Mouse (Mus musculus) adrenal gland, adult 2 months (tissue): ENCODE measurements around the gene Tmem117. TPM values are rescaled to one million over a fixed set of nuclear protein-coding genes. Genes with fewer than 3 reads are reported as not detected.

Experiments used
- DNase-seq: peaks from one replicate; pipeline ENCODE4 v3.0.0; 2021
- polyA plus RNA-seq: library from polyadenylated mRNA; depleted of rRNA; stranded (reverse); fragments of >200 nt; gene quantifications from 2 replicates; pipeline ENCODE4 v1.2.3, GENCODE M21; 2012
- total RNA-seq, 2 experiments: library from RNA; stranded (reverse); gene quantifications; 2 replicates each; pipeline ENCODE4 v1.2.3; 2021

Gene Tmem117
- total and polyA plus RNA-seq, 3 experiments = 0.26 to 7.1 (median 2.5) TPM

DNA sequence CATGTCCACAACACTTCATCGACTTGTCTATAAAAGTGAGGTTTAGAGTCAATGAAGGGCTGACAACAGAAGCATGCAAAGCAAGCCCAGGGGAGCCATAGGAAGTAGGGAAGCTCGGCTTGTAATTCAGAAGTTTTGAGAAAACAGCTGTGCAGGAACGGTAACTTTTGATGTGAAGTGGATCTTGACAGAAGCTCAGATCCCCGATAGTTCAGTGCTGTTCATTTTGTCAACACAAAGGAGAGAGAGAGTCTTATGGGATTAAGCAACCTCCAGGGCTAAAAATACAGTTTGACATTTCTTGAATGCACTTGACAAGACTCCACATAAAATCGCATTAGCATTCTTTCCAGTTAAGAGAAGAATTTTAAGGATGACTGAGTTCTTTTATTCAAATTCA is 265.1 kb downstream of the Tmem117 start:
- DNase-seq = no peak

DNA sequence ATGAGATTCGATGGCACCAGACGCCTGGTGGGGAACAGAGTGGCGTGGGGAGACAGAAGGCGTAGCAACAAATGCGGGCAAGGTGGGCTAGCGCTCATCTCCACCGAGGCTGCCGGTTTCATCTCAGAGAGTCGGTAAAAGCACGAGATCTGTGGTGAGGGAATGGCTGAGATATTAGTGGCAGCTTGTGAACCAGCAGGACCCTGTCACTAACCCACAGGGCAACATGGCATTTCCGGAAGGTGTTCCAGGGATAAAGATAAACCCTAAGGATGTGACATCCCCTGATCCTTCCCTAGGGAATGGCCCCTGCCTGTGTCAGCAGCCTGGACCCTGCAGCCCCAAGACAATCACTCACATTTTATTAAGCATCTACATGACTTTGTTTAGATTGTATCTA is 266.6 kb downstream of the Tmem117 start:
- no peak for DNase-seq

DNA sequence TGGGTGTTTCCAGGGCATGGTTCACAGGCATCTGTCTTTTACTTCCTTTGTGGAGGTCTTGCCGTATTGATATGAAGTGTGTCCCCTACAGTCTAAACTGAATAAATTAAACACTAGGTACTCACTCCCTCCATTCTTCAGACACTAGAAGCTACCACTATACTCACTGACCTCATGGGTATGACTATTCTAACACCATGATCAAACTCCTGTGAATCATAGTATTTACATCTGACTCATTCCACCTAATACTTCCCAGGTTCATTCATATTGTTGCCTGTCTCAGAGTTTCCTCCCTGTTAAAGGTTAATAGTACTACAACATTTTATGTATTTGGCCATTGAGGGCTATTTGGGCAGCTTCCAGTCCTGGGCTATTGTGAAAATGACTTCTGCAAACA is 274.2 kb downstream of the Tmem117 start:
- no peak for DNase-seq

DNA sequence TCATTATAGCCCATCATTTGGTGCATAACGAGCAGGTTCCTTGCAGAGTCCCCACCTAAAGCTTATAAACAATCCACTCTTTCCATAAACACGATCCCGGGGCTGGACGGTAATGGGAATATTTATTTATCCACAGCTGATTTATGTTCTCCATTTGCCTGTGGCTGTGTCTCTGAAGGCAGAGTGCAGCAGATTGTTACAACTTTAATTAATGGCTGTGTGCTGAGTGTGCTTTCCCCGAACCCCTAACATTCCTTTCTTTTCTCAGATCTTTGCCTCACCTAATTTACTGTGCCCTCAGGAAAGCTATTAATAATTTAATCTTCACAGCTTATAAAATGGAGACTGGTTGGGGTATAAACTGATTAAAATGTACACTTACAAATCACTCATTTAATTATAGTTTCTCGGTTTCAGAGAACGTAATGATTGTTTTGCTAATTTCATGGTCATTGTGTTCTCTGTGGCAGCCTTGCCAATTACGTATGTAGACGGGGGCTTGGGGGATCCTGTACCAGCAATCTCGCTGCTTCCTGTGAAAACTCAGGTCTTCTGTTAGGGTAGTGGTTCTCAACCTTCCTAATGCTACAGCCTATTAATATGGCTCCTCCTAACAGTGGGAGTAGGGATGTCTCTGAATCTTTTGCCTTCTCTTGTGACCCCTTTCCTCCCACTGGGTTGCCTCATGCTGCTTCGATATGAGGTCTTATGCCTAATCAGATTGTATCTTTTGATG is 275.8 kb downstream of the Tmem117 start:
- DNase-seq = no peak

DNA sequence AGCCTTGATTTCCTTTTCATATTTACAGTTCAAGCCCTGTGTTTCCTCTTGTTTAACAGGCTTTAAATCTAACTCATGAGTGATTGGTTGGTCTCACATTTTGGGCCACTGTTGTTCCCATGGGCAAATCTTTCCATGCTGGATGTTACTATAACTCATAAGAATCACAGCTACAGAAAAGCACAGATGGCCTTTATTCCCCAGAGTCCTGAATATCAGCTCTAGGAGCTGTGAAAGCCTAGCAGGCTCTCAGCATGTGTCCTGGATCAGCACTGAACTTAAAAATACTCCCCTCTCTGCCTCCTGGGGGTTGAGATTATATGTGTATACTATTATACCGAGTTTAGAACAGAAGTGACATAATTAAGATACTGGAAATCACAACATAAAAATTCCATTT is 292.6 kb downstream of the Tmem117 start:
- no peak for DNase-seq

DNA sequence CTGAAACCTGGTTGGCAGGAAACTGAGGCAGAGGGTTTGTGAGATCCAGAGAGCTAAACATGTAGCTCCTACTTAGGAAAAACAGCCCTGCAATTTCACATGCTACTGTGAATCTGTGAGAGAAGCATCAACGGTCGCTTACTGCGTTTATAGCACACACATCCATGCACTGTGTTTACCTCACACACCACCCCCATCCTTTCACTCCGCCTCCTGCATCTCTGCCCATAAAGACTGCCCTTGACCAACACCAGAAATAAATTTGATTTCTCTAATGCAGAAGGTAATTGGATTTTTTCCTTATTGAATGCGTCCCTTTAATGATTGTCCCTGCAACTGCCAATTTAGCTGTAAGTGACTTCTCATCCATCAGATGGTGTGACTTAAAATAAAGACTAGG is 299.0 kb downstream of the Tmem117 start:
- DNase-seq = no peak

DNA sequence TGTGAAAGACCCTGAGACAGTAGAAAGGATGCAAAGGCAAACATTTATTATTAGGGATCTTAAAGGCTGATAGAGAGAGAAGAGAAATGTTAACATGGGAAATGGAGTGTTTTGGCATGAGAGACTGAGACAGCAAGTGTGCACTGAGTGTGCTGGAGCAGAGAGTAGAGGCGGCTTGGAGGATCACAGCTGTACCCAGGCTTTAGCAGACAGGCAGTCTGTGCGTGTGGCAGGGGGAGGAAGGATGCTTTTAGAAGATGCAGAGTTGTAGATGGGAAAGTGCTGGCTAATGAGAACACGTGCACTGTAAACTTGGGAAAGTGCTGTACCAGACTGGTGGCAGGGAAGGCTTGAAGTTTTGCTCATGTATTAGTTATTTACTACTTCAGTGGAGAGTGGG is 301.7 kb downstream of the Tmem117 start:
- DNase-seq = no peak

DNA sequence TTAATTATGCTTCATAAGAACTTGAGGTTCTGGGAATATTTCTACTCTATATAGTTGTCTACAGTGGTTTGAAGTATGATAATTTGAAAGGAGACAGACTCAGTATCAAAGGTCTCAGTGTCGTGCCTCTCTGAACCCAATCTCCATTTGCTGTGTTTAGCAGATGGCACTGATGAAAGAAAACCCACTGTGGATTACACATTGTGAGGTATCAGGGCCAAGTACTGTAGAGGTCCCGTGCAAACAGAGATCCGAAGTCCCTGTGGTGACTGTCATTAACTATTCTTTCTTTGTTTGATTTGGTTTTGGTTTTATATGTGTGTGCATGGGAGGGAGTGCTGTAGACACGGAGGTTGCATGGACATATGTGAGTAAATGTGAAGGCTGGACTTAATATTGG is 304.0 kb downstream of the Tmem117 start:
- no peak for DNase-seq

DNA sequence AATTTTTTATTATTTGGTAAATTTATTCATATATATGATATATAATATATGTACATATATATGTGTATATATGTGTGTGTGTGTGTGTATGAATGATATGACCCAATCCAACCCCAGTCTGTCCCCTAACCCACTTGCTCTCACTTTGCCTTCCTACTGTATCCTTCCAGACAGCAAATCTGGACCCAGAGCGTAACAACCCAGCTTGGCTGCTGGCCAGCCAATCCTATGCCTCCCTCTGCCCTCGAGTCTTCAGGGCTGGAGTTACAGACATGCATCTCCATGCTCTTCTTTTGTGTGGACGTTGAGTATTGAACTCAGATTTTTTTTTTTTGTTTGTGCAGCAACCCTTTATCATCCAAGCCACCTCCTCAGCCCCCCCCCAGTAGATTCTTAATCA is 304.4 kb downstream of the Tmem117 start:
- no peak for DNase-seq

DNA sequence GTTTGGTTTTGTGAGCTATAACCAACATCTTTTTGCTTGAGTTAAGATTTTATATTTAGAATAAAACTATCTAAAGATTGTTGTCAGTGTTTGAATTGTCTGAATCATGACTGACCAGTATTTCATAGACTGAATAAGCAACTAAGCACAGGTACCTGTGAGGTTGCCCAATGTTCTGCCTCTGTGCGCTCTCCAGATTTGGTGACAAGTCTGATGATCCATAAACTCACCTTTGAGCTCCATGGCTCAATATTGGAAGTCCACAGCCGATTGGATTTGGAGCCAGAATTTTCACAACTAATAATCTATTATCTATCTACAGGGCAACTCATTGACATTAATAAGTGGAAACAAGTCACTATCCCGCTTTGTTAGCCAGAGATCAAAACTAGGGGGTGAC is 312.9 kb downstream of the Tmem117 start:
- no peak for DNase-seq

DNA sequence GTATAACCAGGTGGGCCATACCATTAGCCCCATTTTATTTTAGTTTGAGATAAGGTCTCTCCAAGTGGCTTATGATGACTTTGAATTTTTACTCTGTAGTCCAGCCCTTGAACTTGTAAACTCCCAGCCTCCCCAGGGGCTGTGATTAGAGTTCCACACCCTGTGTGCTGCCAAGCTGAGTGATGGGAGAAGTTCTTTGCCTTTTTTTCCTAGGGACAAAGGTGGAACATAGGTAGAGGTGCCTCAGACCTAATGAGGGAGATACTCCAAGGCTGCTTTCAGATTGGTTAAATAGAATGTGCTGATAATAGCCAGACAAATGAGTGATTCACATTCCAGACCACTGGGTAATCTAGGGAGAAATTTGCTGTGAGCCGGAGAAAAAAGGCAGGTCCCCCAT is 313.4 kb downstream of the Tmem117 start:
- no peak for DNase-seq

DNA sequence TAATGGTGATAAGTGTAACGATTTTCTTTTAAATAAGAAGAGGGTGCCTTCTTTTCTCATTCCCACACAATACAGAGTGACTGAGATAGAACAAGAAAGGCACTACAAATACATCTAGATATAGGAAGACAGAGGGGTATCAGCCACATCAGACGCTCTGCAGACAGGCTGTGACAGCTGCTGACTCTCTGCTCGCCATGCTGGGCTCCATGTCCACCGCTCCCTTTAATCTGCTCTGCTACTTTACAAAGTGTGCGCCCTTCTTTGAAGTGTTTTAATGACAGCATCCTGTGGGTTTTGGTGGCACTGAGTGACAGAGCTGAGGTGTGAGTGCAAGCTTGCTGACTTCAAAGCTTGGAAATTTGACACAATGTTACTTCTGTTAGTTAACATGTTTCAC is 314.9 kb downstream of the Tmem117 start:
- no peak for DNase-seq

DNA sequence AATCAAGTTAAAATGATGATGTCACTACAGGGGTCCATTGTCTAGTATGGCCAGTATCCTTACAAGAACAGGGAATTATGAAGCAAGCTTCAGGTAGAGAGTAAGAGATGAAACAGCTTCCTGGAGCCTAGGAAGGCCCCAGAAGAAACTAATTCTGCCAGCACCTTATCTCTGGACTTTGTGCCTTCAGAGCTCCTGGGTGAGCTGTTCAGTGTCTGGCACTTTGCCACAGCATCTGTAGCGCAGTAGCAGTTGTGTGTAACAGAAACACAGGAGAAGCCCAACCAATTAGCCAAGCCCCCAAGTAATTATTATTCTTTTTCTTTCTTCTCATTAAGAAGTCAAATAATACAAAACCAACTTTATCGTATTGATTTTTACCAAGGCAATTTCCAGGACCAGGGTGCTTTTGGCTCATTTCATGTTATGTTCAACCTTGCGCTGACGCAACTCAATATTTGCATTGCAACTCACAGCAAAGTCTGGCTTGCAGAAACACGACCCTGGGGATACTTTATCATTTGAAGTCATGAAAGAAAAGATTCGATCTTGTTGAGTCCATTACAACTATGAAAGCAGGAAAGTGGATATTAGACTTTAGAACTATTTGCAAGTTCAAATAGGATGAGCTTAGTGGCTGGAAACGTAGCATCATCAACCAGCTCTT is 322.5 kb downstream of the Tmem117 start:
- no peak for DNase-seq

DNA sequence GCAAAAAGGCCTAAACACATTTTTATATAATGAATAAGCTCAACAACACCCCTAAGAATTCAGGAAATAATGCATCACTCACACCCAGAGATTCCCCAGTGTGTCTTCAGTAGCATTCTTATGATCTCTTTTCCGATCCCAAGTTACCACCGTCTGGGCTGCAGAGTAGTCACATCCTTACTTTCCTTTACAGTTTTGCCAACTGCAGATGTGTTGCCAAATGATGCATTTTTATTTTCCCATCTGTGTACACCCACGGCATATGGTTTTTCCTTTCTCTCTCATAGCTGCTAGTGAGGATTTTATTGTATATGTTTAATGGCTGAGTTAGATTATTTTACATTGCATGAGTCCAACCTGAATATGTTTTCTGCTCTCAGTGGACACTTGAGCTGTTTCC is 327.7 kb downstream of the Tmem117 start:
- DNase-seq = no peak

DNA sequence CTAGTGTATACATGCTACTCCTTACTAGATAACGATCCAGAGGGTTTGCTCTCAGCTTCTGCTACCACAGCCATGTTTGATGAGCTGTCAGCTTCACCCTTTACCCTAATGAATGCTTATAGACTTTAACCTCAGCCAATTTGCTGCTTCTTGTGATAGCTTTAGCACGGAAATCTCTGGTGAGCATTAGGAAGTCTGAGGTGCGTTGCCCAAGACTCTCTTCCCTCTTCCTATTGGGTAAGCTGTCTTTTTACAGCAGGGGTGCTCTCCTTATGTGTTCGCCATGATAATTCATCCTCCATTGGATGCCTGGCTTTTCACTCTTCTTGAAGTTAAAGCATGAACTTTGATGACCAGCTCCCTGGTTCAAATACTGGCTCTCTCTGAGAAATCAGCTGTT is 328.2 kb downstream of the Tmem117 start:
- DNase-seq = no peak

DNA sequence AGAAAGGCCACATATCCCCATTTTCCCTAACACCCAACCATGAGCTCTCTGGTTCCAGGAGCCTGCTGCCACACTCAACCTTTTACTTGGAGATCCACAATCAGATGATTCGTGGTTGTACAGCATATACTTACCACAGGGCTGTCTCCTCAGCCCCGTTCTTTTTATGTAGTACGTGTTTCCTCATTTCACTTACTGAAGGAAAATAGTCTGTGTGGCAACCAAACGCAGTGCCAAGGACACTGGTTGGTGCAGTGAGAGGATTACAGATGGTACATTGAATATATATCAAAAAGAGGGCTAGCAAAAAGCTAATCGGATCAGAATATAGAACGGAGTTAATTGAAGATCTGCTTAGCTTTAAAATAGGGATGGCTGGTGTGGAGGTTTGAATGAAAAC is 338.0 kb downstream of the Tmem117 start:
- DNase-seq = no peak

DNA sequence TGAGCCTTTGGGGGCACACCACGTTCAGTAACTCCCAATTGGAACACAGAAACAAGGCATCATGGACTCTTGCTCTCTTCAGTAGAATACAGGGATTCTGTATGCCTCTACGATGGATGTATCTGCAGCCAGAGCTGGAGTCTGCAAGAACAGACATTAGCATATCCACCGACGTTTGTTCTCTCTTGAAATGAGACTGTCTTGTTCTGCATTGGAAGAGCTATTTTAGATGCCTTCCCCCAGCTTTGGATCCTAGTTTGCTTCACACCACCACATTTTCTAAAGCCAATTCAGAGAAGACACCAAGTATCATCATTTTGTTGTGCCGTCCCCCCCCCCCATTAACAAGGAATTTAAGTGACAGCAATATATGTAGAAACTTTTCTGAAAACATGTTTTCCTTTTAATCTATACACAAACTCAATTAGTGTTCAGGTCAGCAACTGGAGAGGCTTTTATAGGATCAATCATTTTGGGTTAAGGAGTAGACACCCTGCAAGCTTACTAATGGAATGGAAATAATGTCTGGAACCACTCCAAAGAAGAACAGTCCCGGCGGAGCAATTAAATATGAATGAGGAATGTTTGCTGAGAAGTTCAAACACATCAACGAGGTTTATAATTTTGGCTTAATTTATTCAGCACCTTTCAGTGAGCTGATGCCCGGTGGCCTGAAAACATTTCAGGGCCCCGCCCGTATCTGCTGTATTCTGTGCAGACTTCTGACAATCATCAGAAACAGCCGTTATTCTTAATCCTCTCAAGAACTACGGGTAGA is 339.6 kb downstream of the Tmem117 start:
- DNase-seq = no peak

DNA sequence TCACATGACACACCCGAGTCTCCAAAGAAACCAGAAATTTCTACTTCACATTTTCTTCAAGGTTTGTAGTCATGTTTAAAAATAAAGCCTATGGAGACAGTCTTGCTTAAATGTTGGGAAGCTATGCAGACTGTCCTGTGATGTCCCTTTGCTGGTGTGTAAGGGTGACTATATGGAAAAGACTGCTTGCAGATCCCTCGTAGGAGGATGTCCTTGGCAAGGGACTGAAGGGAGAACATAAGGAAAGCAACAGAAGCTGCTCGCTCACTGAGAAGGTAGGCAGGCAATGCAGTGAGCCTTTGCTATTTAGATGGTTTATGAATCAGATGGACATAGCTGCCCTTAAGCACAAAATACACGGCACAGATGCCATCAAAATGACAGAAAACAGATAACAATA is 352.8 kb downstream of the Tmem117 start:
- DNase-seq = no peak

DNA sequence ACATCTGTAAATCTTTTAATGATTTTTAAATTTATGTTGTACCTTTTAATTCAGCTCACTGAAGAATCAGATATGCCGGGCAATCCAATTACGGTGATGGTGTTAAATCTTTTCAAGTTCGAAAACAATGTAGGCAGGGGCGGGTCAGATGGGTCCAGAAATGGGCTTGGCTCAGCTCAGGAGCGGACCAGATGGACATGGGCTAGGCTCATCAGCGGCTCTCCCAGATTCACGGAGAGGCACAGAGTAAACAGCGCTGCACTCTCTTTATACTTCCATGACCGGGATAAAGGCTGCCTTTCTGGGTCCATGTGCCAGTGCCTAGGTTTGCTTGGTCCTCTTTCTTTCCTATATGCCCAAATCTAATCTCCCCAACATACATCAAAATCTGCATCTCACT is 366.3 kb downstream of the Tmem117 start:
- no peak for DNase-seq

DNA sequence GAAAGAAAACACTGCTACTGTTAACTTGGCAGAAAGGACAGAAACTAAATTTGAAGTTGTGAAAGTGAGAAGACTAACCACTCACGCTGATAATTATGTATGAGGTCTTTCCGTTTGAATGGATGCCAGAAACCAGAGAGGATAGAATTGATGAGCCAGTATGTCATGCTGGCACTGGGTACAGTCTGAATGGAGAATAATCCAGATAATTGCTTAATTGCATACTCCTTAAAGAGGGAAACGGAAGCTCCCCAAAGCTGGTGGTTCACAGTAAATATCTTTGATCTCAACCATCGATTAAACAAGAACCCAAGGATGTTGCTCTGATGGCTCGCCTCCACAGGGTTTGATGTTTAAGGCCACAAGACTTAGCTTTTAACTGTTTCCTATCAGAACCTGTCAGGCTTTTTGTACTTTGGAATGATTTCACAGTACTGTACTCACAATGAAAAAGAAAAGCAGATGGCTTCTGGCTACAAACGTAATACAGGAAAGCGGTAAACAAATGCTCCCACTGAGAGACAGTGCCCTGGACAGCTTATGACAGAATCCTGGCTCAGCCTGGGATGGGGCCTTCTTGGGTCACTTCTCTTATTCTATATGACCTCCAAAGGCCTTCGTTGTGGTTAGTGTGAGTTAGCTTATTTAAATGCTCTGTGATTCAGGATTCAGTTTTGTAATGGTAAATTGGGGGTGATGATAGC is 376.2 kb downstream of the Tmem117 start:
- no peak for DNase-seq

DNA sequence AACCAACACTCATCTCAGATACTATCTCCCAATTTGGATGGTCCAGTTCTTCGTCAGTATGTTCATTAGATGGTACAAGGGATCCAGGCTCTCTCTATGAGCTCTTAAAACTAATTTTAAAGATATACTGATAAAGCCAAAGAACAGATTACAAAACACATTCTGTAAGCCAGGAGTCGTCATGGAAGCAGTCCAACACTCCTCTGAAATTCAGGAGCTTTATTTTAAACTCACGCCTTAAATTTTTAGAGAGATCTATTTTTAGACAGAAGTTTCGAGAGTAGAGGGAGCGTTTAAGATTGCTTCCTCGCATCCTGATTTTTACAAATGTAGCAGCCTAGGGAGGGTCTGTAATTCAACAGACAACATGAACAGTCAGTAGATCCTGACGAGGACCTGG is 393.2 kb downstream of the Tmem117 start:
- DNase-seq = no peak

DNA sequence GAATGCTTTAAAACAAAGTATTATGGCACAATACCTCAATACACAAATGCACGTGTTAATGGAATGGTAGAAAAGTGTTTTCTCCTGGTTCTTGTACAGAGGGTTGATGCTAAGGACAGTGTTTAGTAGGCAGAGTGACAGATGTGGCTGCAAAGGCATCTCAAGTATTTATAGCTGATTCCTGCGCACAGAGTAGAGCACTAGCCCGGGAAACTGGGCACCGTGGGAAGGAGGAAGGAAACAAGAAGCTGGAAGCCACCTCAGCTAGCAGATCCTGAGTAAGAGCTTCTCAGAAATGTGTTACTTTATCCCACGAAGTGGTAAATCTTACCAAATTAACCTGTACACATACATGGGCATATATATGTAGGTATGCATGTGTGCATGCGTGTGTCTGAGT is 395.4 kb downstream of the Tmem117 start:
- DNase-seq = no peak
